Mouse (Mus musculus) bone marrow macrophage, adult 2 months (primary cell): ENCODE results near the gene Cidec.

ENCODE experiments used
- CTCF ChIP-seq: IDR thresholded peaks from 2 replicates; pipeline ENCODE4 v1.5.1; 2012; ENCODE audit warnings: low read depth, mild to moderate bottlenecking, low read length, moderate library complexity
- POLR2A ChIP-seq: IDR thresholded peaks from 2 replicates; pipeline ENCODE4 v1.6.1; 2012; ENCODE audit warnings: mild to moderate bottlenecking, low read depth, low read length, borderline replicate concordance

GRCm38 (mm10) chr6:113435664-113436205 lies at the start of gene Cidec:
- TF ChIP-seq CTCF (no peak), POLR2A (no peak)
